Mouse (Mus musculus): Measurements from ENCODE around the gene Retsat.

GRCm38 (mm10) chr6:72550503-72551100, 47.7 kb upstream of the Retsat start:
- TF ChIP-seq GATA1 (IDR thresholded peaks at IDR 0.05; ENCODE audit: borderline replicate concordance, low read length), result no peak
- no peak for TF ChIP-seq FLI1 (IDR thresholded peaks at IDR 0.05; ENCODE audit: low read length)
